Mouse (Mus musculus): Measurements from ENCODE around the gene 9130409I23Rik.
"Not testable (repeated sequence)": the region's sequence is repeated elsewhere in the genome, so short reads cannot be mapped to it uniquely, and the experiment has no call there.

9130409I23Rik gene

DNA sequence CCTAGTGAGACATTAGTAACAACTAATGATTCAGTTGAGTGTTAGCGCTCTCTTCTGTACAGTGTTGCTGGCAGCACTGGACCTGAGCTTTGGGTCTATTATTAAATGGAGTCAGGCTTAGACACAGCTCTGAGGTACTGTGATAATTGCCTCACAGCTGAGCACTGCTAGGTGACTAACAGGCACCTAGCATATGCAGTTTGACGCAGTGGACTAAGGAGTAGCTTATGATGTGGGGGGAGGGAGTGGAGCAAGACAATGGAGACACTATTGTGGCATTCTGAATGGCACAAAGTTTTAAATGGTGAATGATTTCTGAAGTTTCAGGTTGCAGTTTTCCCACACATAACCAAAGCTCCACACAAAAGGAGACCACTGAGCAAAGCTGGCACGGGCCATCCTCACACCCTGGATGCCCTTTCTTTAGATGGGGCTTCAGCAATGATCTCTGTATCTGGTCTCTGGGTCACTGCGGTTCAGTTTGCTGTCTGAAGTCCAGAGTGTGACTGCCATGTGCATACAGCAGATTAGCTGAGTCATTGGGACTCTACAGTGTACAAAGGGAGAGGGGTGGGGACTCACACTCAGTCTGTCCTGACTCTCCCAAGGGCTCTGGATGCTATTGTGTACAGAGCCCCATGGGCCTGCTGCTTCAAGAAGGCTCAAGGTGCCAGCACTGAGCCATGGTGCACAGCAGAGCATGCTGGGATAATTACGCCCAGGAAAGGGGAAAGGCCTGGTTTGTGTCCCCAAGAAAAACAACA is 15.8 kb upstream of the 9130409I23Rik start:
- DNase-seq (ENCODE audit: low spot score in 2 of 2) = not testable (repeated sequence)

DNA sequence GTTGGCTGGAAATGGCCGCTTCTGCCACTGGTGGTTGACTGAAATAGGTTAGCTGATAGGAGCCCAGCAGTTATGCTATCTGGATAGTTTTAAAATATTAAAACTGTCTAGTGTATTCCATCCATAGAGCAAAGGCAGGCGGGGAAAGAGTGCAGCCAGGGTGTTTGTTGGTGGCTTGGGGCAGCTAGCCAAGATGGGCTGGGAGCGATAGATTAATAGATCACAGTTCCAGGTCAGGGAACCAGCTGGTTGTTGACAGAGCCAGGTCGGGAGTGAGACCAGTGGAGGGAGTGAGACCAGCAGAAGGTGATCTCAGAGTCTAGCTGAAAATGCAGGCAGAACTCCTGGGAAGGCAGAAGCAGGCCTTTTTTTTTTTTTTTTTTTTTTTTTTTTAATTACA is 13.4 kb upstream of the 9130409I23Rik start:
- DNase-seq (ENCODE audit: low spot score in 2 of 2) = no peak

DNA sequence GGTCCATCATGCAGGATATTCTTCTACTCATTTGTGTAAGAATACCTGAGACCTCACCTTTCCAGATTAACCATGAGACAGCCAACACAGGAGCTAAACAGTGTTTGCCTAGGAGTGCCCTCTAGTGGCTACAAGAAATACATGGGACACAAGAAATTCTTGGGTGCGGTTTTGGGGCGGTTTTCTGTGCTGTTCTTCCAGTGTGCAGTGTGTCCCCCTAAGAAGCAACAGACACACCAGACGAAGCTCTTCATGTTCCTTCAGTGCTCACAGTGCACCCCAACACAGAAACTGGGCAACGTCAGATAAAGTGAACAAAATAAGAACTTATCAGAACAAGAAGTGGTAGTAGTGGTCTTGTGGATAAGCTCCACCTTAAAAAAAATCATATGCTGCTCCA is 11.4 kb upstream of the 9130409I23Rik start:
- no peak for DNase-seq (ENCODE audit: low spot score in 2 of 2)

- DNase-seq (ENCODE audit: low spot score in 2 of 2) = no peak
These were observed 3.5 kb upstream of the 9130409I23Rik start for GRCm38 (mm10) chr1:181047520-181047919.

GRCm38 (mm10) chr1:181049328-181049842 is 1.7 kb upstream of the 9130409I23Rik start:
- DNase-seq (ENCODE audit: low spot score in 2 of 2) = no peak

GRCm38 (mm10) chr1:181052898-181053297 is 1.9 kb downstream of the 9130409I23Rik start:
- no peak for DNase-seq (ENCODE audit: low spot score in 2 of 2)

DNA sequence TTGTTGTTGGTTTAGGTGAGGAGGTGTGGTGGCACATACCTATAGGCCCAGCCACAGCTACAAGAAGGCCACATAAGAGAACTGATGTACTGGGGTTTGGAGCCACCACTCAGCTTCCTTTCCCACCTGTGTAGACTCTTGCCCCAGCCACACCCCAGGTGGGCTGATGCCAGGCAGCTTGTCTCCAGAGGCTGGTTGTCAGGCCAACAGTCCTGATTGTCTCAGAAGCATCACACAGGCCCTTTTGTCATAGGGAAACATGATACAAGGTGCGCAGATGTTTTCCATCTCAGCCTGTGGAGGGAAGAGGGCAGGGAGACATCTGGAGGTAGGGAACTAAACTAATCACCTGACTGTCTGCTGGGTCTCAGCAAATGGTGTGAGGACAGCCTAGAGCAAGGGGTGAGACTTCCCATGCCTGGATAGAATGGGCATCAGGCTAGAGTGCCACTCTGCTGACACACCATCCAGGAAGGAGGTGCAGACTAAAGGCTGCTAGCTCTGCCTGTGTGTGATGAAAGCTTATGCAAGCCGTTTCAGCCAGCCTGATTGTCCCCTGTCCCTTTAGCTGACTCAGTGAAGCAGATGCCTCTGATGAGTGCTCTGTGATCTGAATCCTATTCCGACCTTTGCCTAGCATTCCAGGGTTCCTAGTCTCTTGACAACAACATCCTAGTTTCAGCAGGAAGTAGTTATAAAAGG is 10.9 kb downstream of the 9130409I23Rik start:
- no peak for DNase-seq (ENCODE audit: low spot score in 2 of 2)

DNA sequence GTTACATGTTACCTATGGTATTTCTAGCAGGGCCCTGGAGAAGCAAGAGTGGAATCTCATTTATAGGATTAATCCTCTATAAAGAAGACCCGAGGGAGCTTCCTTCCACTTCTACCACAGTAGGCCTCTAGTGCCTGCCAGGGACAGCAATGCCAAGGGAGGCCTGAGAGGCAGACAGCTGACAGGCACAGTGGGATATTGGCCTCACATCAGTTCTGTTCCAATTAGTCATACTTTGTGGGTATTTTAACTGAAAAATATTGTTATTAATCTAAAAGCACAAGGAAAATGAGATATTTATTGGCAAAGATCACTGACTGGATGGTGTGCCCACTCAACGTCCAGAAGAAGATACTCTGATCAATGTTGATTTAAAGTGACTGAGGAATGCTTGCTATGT is 13.0 kb downstream of the 9130409I23Rik start:
- no peak for DNase-seq (ENCODE audit: low spot score in 2 of 2)

DNA sequence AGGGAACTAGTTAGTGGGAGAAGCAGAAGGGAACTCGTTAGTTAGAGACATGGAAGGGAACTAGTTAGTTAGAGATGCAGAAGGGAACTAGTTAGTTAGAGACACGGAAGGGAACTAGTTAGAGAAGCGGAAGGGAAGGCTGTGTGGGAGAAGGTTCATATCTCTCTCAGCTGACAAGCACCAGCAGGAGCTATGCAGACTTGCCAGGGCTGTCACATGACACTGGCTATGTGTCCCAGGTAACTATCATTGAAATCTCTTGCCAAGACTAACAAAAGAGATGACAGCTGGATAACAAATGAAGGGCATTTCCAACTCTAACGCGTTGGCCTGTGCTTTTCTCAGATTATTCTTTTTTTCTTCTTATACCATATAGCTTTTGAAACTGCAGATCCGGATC is 13.6 kb downstream of the 9130409I23Rik start:
- no peak for DNase-seq (ENCODE audit: low spot score in 2 of 2)

DNA sequence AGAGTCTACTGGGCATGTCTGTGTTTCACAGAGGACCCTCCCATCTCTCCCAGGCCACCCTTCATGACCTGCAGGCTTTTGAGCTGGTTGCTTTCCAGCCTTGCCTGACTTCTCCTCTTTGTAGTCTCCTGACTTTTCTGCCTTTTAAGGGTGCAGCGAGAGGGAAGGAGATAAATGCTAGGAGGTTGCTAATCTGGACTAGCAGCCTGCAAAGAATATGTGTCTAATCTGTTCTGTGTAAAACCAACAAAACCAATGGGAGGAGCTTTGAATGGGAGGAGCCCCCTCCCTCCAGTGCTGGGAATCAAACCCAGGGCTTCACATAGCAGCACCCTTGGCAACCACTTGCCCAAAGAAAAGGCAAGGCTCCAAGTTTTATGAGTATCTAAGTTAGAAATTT is 17.3 kb downstream of the 9130409I23Rik start:
- no peak for DNase-seq (ENCODE audit: low spot score in 2 of 2)

- peak in 1 of 2 experiments; percentile 31 for DNase-seq (ENCODE audit: low spot score in 2 of 2)
These were observed 18.6 kb downstream of the 9130409I23Rik start for GRCm38 (mm10) chr1:181069671-181070070.

DNA sequence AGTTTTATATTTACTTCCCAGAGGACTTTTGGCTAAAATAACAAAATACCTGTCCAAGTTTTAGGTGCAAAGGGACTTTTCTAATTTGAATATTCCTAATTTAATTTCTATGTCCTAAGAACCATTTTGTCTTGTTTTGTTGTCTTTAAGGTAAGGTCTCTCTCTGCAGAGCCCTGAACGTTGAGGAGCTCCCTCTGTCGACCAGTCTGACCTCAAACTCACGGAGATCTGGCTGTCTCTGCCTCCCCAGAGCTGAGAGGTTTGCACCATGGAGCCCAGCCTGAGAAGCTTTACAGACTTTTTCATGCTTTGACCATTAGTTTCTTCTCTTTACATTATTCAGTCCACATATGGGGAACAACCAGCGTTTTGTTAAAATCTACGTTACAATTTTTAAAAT is 22.0 kb downstream of the 9130409I23Rik start:
- DNase-seq (ENCODE audit: low spot score in 2 of 2) = no peak

DNA sequence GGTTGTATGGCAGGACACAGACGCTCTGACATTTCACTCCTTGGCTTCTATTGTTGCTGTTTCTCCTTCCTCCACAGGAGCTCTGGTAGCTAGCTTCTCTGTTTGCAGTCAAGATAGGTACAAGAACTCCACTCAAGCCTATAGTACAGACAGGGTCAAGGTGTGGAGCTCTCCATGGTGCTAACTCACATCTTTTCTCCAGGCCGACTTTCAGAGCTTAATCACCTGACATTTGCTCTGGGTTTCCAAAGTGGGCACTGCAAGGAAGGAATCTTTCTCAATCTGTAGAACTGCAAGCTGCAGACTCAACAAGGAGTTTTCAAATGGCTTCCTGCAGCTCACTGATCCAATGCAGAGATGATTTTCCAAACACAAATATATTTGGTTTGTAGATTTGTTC is 33.0 kb downstream of the 9130409I23Rik start:
- DNase-seq (ENCODE audit: low spot score in 2 of 2) = no peak

DNA sequence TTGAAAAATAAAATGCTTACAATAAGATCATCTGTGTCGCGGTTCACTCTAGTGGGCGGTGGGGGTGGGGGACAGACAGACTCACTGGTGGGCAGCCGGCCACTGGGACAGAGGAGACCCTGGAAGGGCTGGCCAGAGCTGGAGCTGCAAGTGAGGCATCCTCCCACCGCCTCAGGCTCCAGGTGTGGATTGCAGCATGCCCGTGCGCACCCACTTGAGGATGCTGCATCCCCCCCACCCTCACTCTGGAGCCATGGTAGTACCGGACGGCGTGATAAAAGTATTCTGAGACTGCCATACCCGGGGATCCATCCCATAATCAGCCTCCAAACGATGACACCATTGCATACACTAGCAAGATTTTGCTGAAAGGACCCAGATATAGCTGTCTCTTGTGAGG is 39.0 kb downstream of the 9130409I23Rik start:
- DNase-seq (ENCODE audit: low spot score in 2 of 2) = peak in 1 of 2 experiments; percentile 32
